Mouse (Mus musculus): Measurements from ENCODE around the gene Usp5.
"Not testable (repeated sequence)": the region's sequence is repeated elsewhere in the genome, so short reads cannot be mapped to it uniquely, and the experiment has no call there.

Gene Usp5

GRCm38 (mm10) chr6:124840241-124841167, 11.2 kb upstream of the Usp5 start, which contains the start of gene Gnb3:
Gene Gnb3 (minus strand): TSS chr6:124840275.
- DNase-seq, result no peak

GRCm38 (mm10) chr6:124839805-124840204, 10.5 kb upstream of the Usp5 start:
- DNase-seq, result peak; percentile 34 to 46

GRCm38 (mm10) chr6:124836411-124836810, 7.1 kb upstream of the Usp5 start:
- DNase-seq, result no peak

- DNase-seq, result no peak
These were observed 6.2 kb upstream of the Usp5 start for GRCm38 (mm10) chr6:124835531-124835930.

GRCm38 (mm10) chr6:124834512-124835081, 5.3 kb upstream of the Usp5 start:
- DNase-seq, result no peak

GRCm38 (mm10) chr6:124831649-124832048, 2.4 kb upstream of the Usp5 start:
- no peak for DNase-seq

GRCm38 (mm10) chr6:124831199-124831598, 1.9 kb upstream of the Usp5 start:
- DNase-seq, result not testable (repeated sequence)

- DNase-seq, result peak; percentile 91 to 92
These were observed 766 bp upstream of the Usp5 start for GRCm38 (mm10) chr6:124829799-124830700.

GRCm38 (mm10) chr6:124828101-124828592, 1.1 kb downstream of the Usp5 start:
- peak; percentile 38 to 53 for DNase-seq

- DNase-seq, result no peak
These were observed 7.2 kb downstream of the Usp5 start for GRCm38 (mm10) chr6:124822049-124822448.

- DNase-seq, result no peak
These were observed 8.4 kb downstream of the Usp5 start for GRCm38 (mm10) chr6:124820891-124821290.

GRCm38 (mm10) chr6:124817971-124818370, 11.3 kb downstream of the Usp5 start:
- DNase-seq, result no peak

GRCm38 (mm10) chr6:124817563-124817962, 11.7 kb downstream of the Usp5 start:
- DNase-seq, result no peak

GRCm38 (mm10) chr6:124817125-124817524, 12.2 kb downstream of the Usp5 start:
- DNase-seq, result no peak

- DNase-seq, result no peak
These were observed 12.7 kb downstream of the Usp5 start for GRCm38 (mm10) chr6:124816611-124817010.

- DNase-seq, result no peak
These were observed 14.2 kb downstream of the Usp5 start for GRCm38 (mm10) chr6:124814858-124815774.

GRCm38 (mm10) chr6:124814448-124814847, 14.8 kb downstream of the Usp5 start:
- DNase-seq, result no peak

- DNase-seq, result peak; percentile 93 to 94
These were observed 15.4 kb downstream of the Usp5 start, which contains the start of gene Tpi1 for GRCm38 (mm10) chr6:124813933-124814332. Gene Tpi1 (minus strand): TSS chr6:124814296.

- peak; percentile 79 to 86 for DNase-seq
These were observed 15.8 kb downstream of the Usp5 start for GRCm38 (mm10) chr6:124813496-124813895.

GRCm38 (mm10) chr6:124812848-124813247, 16.4 kb downstream of the Usp5 start:
- DNase-seq, result peak in 1 of 2 experiments; percentile 48
